Mouse (Mus musculus) forebrain, embryonic 12.5 days (tissue): Measurements from ENCODE around the gene Tmem163. TPM values are rescaled to one million over a fixed set of nuclear protein-coding genes. Genes with fewer than 3 reads are reported as not detected.

Source experiments
- ATAC-seq: fragments of 200-750 bp; cut with Nextera tagmentation; 2 replicates; pipeline ENCODE4 v1.8.0; 2017; ENCODE audit warnings: moderate TSS enrichment; ENCODE audit not compliant: low FRiP score
- H3K27ac ChIP-seq: fragments of 300-500 bp; sonication (generic); 2 replicates; pipeline ENCODE4 v1.5.1; 2016; ENCODE audit warnings: mild to moderate bottlenecking
- H3K27me3 ChIP-seq: fragments of 300-500 bp; sonication (generic); 2 replicates; pipeline ENCODE4 v1.6.1; 2016; ENCODE audit warnings: mild to moderate bottlenecking
- H3K36me3 ChIP-seq: fragments of 300-500 bp; sonication (generic); replicated peaks from 2 replicates; pipeline ENCODE4 v1.6.1; 2016; ENCODE audit warnings: mild to moderate bottlenecking
- H3K4me1 ChIP-seq: fragments of 300-500 bp; sonication (generic); 2 replicates; pipeline ENCODE4 v1.6.1; 2016
- H3K4me2 ChIP-seq: fragments of 300-500 bp; sonication (generic); 2 replicates; pipeline ENCODE4 v1.6.1; 2016; ENCODE audit warnings: mild to moderate bottlenecking, moderate library complexity
- H3K4me3 ChIP-seq: fragments of 300-500 bp; sonication (generic); replicated peaks from 2 replicates; pipeline ENCODE4 v1.5.1; 2016; ENCODE audit warnings: mild to moderate bottlenecking
- H3K9ac ChIP-seq: fragments of 300-500 bp; sonication (generic); 2 replicates; pipeline ENCODE4 v1.6.1; 2016; ENCODE audit warnings: mild to moderate bottlenecking
- H3K9me3 ChIP-seq: fragments of 300-500 bp; sonication (generic); 2 replicates; pipeline ENCODE4 v1.6.1; 2016
- WGBS: fragments of 180-500 bp; shearing (Covaris S2); methylation state at CpG from one replicate; pipeline ENCODE4 v1.1.7; 2016; 5-methylcytosine and 5-hydroxymethylcytosine counted together
- polyA plus RNA-seq: library from polyadenylated mRNA; unstranded; fragments of >200 nt; fragmentation: Nextera tagmentation; extraction: Ambion mirVana; gene quantifications from 2 replicates; pipeline ENCODE4 v1.2.1, GENCODE M21; 2016

Tmem163 gene
- polyA plus RNA-seq, 1 experiment from 2014 or later = 29.9 TPM

- Histone ChIP-seq H3K9ac (no peak overlapping the region), H3K36me3 (no peaks in the 10 kb centered on the region), H3K4me2 (no peak overlapping the region), H3K4me1 (0 out of 2 replicates have a peak, but pooled peaks cover 3% of the 10 kb centered on the region), H3K27me3 (no peaks in the 10 kb centered on the region), H3K4me3 (no peak overlapping the region), H3K9me3 (no peaks in the 10 kb centered on the region), H3K27ac (no peak overlapping the region)
- no peak for ATAC-seq
- 58% methylated on average over 5 of the region's 5 CpGs for WGBS
These were observed 53.6 kb downstream of the Tmem163 start for GRCm38 (mm10) chr1:127625577-127626362.

DNA sequence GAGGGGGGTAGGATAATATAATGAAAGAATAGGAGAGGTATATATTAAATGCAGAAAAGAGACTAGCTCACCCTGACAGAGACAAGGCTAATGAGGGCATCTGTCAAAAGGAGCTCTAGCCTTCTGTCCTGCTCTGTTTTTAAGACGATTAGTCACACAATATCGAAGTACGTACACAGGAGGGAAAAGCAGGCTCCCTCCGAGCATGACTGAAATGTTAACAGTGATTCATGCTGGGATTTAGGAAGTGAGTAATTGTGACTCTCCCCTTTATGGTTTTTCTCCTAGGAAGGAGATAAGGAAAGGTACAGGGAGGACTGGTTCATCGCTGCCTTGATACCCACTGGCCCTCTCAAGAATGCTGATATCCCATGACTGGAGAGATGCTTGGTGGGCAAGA is 57.0 kb downstream of the Tmem163 start:
- no peak for ATAC-seq
- Histone ChIP-seq H3K9ac (no peak overlapping the region), H3K27ac (no peak overlapping the region), H3K4me2 (no peak overlapping the region), H3K4me1 (peaks cover 3% of the 10 kb centered on the region; the same call in 1 of the 2 replicates), H3K36me3 (no peaks in the 10 kb centered on the region), H3K4me3 (no peak overlapping the region), H3K9me3 (no peaks in the 10 kb centered on the region), H3K27me3 (no peaks in the 10 kb centered on the region)
- WGBS = 79% methylated on average over 5 of the region's 5 CpGs

DNA sequence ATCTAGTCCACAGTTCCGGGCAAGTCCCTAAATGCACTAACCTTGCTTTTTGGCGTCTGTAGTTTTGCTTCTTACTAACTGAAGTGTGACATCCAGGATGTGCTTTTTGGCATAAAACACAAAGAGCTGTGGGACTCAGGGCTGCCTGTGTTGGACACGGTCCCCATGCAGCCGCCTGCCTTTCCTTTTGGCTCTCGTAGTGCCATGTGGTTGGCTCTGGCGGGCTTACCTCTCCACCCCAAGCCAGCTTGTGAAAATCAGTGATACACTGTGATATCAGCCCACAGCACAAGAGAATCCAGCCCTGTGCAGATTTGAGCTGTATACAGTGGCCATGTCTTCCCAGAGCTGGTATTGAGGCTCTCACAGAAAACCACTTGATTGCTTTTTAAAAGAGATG is 60.3 kb downstream of the Tmem163 start:
- Histone ChIP-seq H3K4me2 (no peak overlapping the region), H3K36me3 (no peaks in the 10 kb centered on the region), H3K27me3 (no peaks in the 10 kb centered on the region), H3K4me1 (peaks cover 3% of the 10 kb centered on the region; the same call in 1 of the 2 replicates), H3K9ac (no peak overlapping the region), H3K27ac (no peak overlapping the region), H3K4me3 (no peak overlapping the region), H3K9me3 (no peaks in the 10 kb centered on the region)
- ATAC-seq = no peak
- 85% methylated on average over 6 of the region's 6 CpGs for WGBS

DNA sequence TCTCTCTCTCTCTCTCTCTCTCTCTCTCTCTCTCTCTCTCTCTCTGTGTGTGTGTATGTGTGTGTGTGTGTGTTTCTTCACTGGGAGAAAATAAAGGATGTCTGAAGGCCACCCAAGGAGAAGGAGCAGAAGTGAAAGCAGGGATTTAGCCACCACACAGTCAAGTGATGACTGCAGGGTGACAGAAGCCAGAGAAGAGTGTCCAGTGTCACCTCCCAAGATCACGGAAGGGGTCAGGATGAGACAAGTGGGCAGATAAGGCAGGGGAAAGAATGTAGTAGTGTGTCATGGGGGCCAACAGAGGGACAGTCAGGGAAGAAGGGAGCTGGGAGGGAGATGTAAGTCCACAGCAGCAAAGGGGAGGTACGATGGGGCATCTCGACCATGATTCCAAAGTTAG is 69.0 kb downstream of the Tmem163 start:
- Histone ChIP-seq H3K4me2 (no peak overlapping the region), H3K9ac (no peak overlapping the region), H3K27me3 (no peaks in the 10 kb centered on the region), H3K9me3 (no peaks in the 10 kb centered on the region), H3K4me3 (no peak overlapping the region), H3K27ac (no peak overlapping the region), H3K36me3 (no peaks in the 10 kb centered on the region), H3K4me1 (no peaks in the 10 kb centered on the region)
- 89% methylated on average over 3 of the region's 3 CpGs for WGBS
- ATAC-seq = no peak

GRCm38 (mm10) chr1:127609814-127610213 is 69.5 kb downstream of the Tmem163 start:
- Histone ChIP-seq H3K9me3 (no peaks in the 10 kb centered on the region), H3K9ac (no peak overlapping the region), H3K4me2 (no peak overlapping the region), H3K36me3 (no peaks in the 10 kb centered on the region), H3K4me1 (peaks cover 4% of the 10 kb centered on the region; the same call in 1 of the 2 replicates), H3K27ac (no peak overlapping the region), H3K4me3 (no peak overlapping the region), H3K27me3 (no peaks in the 10 kb centered on the region)
- 87% methylated on average over 2 of the region's 2 CpGs for WGBS
- no peak for ATAC-seq

DNA sequence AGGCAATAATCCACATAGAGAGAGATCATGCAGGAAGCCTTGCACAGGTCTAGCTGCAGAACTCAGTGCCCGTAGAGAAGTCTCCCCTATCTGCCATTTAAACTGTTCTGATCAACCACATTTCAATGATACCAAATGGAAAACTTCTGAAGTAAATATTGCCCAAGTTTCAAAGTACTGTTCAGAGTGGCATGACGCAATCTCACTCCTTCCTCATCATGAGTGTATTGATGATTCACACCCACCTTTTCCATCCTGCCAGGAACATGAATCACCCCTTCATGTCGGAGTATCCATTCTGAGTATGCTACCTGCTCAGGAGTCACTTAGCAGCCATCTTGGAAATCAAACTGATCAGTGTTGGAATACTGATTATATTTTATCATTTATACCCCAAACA is 71.0 kb downstream of the Tmem163 start:
- WGBS = 95% methylated on average over 3 of the region's 3 CpGs
- ATAC-seq = no peak
- H3K27me3 ChIP-seq = no peaks in the 10 kb centered on the region
- H3K4me2 ChIP-seq = no peak overlapping the region
- H3K36me3 ChIP-seq = no peaks in the 10 kb centered on the region
- no peak overlapping the region for H3K9ac ChIP-seq
- no peaks in the 10 kb centered on the region for H3K9me3 ChIP-seq
- H3K27ac ChIP-seq = no peak overlapping the region
- no peak overlapping the region for H3K4me3 ChIP-seq
- peaks cover 19% of the 10 kb centered on the region for H3K4me1 ChIP-seq

GRCm38 (mm10) chr1:127603697-127604631 is 75.4 kb downstream of the Tmem163 start:
- no peak overlapping the region for H3K9ac ChIP-seq
- WGBS = 41% methylated on average over 9 of the region's 9 CpGs
- peaks cover 19% of the 10 kb centered on the region for H3K4me1 ChIP-seq
- no peak overlapping the region for H3K4me3 ChIP-seq
- 0 out of 2 replicates have a peak overlapping the region, but pooled peaks have one; percentile 6 for H3K4me2 ChIP-seq
- H3K27ac ChIP-seq = 0 out of 2 replicates have a peak overlapping the region, but pooled peaks have one; percentile 36
- H3K27me3 ChIP-seq = no peaks in the 10 kb centered on the region
- peak; percentile 62 for ATAC-seq
- no peaks in the 10 kb centered on the region for H3K9me3 ChIP-seq
- 0 out of 2 replicates have a peak, but pooled peaks cover 3% of the 10 kb centered on the region for H3K36me3 ChIP-seq

GRCm38 (mm10) chr1:127596143-127596542 is 83.2 kb downstream of the Tmem163 start:
- H3K4me2 ChIP-seq = no peak overlapping the region
- H3K27ac ChIP-seq = no peak overlapping the region
- 96% methylated on average over 4 of the region's 4 CpGs for WGBS
- no peak overlapping the region for H3K9ac ChIP-seq
- no peaks in the 10 kb centered on the region for H3K9me3 ChIP-seq
- 0 out of 2 replicates have a peak, but pooled peaks cover 3% of the 10 kb centered on the region for H3K36me3 ChIP-seq
- ATAC-seq = no peak
- H3K27me3 ChIP-seq = no peaks in the 10 kb centered on the region
- H3K4me1 ChIP-seq = no peaks in the 10 kb centered on the region; the same call in 1 of the 2 replicates
- H3K4me3 ChIP-seq = no peak overlapping the region

DNA sequence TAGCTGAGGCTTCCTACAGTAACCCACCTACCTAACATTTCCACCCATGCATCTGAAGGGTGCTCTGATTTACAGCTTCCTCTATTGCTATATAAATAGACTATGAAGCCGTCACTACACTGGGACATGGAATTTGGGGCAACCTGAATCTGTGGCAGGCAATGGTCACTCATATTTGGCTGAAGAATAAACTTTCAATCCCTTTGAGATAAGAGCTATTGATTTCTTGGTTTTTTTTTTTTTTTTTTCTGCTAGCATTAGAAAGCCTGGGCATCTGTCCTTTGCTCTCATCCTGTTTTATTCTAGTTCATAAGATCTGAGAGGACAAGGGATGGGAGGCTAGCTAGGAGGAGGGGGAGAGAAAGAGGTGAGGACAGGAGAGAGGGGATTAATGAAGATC is 83.6 kb downstream of the Tmem163 start:
- Histone ChIP-seq H3K4me1 (no peaks in the 10 kb centered on the region; the same call in 1 of the 2 replicates), H3K4me3 (no peak overlapping the region), H3K4me2 (no peak overlapping the region), H3K27ac (no peak overlapping the region), H3K9ac (no peak overlapping the region), H3K36me3 (0 out of 2 replicates have a peak, but pooled peaks cover 3% of the 10 kb centered on the region), H3K9me3 (no peaks in the 10 kb centered on the region), H3K27me3 (no peaks in the 10 kb centered on the region)
- no peak for ATAC-seq
- 85% methylated on average over 1 of the region's 1 CpGs for WGBS

GRCm38 (mm10) chr1:127589542-127589941 is 89.8 kb downstream of the Tmem163 start:
- Histone ChIP-seq H3K36me3 (no peaks in the 10 kb centered on the region), H3K9ac (no peak overlapping the region), H3K27ac (no peak overlapping the region), H3K4me3 (no peak overlapping the region), H3K27me3 (no peaks in the 10 kb centered on the region), H3K4me1 (no peaks in the 10 kb centered on the region; the same call in 1 of the 2 replicates), H3K9me3 (no peaks in the 10 kb centered on the region), H3K4me2 (no peak overlapping the region)
- no peak for ATAC-seq
- 86% methylated on average over 3 of the region's 3 CpGs for WGBS

GRCm38 (mm10) chr1:127587071-127587470 is 92.3 kb downstream of the Tmem163 start:
- no peak for ATAC-seq
- WGBS = 91% methylated on average over 5 of the region's 5 CpGs

DNA sequence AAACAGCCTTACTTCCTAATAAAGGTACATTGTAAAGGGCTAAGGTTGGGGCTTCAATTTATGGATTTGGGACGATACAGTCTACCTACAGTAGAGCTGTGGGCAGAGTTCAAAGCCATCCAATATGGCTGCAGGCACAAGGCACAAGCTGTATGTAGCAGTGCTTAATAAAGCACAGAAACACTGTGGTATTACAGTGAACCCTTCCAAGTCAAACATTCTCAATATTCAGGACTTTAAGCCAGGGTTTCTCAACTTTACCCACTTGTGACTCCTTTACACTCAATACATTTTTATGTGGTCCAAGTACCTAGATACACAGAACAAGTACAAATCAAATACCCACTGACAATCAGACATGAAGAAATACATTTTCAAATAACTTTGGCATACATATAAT is 93.2 kb downstream of the Tmem163 start:
- H3K27me3 ChIP-seq = no peaks in the 10 kb centered on the region
- ATAC-seq = no peak
- H3K4me2 ChIP-seq = no peak overlapping the region
- no peaks in the 10 kb centered on the region for H3K36me3 ChIP-seq
- H3K4me1 ChIP-seq = no peaks in the 10 kb centered on the region
- H3K9ac ChIP-seq = no peak overlapping the region
- no peak overlapping the region for H3K4me3 ChIP-seq
- H3K9me3 ChIP-seq = no peaks in the 10 kb centered on the region
- no peak overlapping the region for H3K27ac ChIP-seq
- 86% methylated on average over 1 of the region's 1 CpGs for whole genome bisulfite sequencing

More at GRCm38 (mm10) chr1:127587071-127587470, 92.3 kb downstream of the Tmem163 start:
- Histone ChIP-seq H3K36me3 (no peaks in the 10 kb centered on the region), H3K9me3 (no peaks in the 10 kb centered on the region), H3K27me3 (no peaks in the 10 kb centered on the region), H3K4me3 (no peak overlapping the region), H3K4me2 (no peak overlapping the region), H3K9ac (no peak overlapping the region), H3K4me1 (no peaks in the 10 kb centered on the region), H3K27ac (no peak overlapping the region)
